Mouse (Mus musculus): ENCODE measurements around the gene Ssbp4.
A peak's percentile ranks its signal among the peaks of the same experiment; 100 is the strongest.

Ssbp4 gene

DNA sequence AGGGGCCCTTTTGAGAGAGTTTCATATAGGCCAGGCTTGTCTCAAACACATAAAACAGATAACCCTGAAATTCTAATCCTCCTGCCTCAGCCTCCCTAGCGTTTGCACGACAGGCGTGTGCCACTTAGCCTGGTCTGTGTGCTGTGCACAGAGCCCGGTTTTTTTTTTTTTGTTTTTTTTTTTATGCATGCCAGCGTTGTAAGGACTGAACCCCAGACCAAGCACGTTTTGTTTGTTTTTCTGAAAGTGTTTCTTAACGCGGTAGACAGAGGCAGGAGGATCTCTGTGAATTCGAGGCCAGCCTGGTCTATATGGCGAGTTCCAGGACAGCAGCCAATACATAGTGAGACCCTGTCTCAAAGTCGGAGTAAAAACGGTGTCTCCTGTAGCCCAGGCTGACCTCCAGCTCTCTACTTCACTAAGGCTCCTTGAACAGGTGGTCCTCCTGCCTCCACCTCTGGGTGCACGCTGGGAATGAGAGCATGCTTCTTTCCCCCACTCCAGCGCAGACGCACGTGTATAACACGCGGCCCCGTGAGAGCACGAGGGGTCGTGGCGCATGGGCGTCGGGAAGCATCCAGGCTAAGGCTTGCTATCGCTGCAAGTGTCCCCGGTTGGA, at the start of gene Ssbp4:
Gene Ssbp4, minus strand, starts transcription at position 124 of the 619 bp plus-strand sequence.
- no peak for DNase-seq (ENCODE audit: low spot score)

DNA sequence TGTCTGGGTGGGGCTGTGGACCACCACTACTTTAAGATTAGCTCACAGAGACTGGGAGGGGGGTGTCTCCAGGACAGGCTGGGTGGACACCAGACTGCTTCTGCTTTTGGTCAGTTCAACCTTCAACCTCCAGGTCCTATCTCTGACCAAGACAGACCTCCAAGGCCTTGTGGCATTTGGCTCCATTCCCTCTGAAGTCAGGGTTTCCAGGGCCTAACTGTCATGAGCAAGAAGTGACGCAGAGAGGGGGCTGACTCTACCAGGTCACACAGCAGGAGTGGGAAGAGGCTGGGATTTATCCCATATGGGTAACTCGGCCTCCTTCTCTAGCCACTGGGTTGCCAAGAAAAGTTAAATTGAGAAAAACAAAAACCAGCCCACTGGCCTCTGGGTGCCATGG, 49.1 kb upstream of the Ssbp4 start:
- no peak for DNase-seq (ENCODE audit: low spot score)

DNA sequence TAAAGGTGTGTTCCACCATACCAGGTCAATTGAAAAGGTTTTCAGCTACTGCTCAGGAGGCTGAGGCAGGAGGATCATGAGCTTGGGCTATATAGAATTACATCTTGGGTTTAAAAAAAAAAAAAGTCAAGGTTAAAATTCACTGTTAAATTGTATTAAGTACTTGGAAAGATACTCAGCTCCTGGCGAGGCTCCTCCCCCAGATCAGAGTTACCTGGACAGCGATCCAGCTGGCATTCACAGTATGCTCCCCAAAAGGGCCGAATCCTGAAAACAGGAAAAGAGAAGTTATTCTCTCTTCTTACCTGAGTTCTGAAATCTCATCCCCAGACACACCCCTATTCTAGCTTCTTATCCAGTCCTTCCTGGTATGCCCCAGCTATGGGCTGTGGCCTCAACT, 48.5 kb upstream of the Ssbp4 start:
- no peak for DNase-seq (ENCODE audit: low spot score)

DNA sequence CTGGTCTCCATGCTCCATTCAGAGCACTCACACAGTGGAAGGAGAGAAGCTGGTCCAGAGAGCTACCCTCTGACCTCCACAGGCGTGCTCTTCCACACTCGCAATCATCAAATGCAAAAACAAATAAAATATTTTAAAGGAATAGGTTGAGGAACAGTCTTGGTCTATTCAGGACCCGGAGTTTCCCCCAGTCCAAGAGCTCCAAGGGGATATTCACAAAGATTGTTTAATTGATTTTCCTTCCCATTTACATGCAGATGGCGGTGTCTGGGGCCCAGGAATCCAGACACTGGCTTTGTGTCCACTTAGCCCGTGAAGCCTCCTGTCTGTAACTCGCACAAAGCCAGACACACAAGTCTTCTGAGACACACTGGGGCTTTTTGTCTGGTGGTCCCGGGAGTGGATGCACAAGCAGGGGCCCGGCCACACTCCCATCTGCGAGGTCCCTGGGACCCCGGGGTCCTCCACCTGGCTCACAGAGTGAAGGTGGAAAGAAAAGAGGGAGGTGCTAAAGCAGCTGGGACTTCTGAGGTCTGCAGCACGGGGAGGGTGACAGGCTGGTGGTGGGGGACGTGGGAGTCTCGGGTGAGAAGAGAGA, 47.6 kb upstream of the Ssbp4 start:
- DNase-seq (ENCODE audit: low spot score): no peak

DNA sequence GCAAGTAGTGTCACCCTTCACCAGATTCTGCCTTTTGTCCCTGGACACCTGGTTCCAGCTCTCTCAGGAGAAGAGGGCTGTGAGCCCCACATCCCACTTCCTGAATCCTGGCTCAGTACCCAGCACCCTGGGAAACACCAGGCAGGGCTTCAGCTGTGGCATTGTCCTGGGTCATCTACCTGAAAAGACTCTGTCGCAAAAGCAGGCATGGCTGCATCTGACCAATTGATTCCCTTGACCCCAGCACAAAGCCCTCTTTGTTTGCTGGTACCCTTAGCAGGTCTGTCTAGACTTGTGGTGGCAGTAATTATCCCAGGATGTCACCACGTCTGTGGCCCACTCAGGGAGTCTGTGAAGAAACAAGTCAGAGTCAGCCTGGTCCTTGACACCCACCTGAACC, 46.8 kb upstream of the Ssbp4 start:
- DNase-seq (ENCODE audit: low spot score): no peak

DNA sequence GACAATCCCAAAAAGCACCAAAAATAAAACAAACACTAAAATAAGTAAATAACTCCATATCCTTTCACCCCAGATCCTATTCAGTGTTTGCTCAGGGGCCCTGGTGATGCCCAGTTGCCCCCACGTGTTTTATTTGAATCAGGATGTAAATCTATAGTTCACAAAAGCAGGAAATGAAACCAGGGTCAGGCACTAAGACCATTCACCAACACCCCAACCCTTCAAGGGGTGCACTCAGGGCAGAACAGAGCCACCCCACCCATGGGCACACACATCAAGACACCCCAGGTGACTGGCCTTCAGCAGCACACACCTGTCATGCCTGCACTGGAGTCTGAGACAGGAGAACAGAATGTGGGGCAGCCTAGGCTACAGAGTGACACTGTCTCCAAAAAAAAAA, 45.4 kb upstream of the Ssbp4 start:
- DNase-seq (ENCODE audit: low spot score): no peak

DNA sequence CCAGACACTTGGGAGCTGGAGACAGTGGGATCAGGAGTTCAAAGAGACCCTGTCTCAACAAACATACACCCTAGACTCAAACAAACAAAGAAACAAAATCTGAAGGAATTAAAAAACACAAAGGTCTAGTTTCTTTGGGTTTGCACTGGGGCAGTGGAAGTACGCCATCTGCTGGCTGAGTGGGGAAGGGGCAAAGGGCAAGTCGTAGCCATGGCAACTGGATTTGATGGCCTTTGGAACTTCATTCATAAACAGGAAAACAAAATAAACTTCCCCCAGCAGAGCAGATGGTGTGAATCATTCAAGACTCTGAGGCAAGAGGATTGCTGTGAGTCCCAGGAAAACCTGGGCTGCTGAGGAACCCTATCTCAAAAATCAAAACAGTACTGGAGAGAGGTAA, 44.6 kb upstream of the Ssbp4 start:
- DNase-seq (ENCODE audit: low spot score): peak; percentile 72

DNA sequence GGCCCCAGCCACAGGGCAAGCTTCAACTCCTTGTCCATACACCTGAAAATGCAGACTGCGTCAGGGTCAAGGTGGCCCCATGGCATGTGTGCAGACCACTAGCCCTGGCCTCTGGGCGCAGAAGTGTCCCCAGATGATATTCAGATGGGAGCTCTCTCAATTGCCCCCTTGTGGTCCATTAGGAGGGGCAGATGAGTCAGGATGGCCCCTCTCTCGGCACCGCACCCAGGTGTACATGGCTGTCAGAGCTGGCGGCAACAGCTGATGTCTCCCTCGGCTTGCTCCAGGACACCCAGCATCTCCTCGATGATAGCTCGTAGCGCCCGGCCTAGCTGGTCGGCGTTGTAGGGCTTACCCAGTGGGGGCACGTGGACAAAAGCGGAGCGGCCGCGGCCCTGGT, 41.7 kb upstream of the Ssbp4 start:
- no peak for DNase-seq (ENCODE audit: low spot score)

DNA sequence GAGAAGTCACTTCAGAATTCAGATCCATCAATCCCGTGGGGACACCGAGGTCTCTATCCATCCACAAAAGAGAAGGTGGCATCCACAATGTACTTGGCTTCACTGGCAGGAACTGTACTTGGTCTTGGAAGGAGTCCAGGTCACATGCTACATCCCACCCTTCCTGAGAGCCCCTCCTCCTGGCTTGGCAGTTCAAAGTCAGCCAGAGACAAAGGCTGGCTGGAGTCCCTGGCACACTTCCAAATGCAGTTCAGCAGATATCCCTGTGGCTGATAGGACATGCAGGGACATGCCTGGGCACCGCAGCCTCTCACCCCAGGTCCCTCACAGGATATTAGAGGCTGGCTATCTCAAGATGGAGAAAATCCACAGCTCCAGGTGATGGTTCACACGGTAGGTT, 40.7 kb upstream of the Ssbp4 start:
- peak; percentile 84 for DNase-seq (ENCODE audit: low spot score)

DNA sequence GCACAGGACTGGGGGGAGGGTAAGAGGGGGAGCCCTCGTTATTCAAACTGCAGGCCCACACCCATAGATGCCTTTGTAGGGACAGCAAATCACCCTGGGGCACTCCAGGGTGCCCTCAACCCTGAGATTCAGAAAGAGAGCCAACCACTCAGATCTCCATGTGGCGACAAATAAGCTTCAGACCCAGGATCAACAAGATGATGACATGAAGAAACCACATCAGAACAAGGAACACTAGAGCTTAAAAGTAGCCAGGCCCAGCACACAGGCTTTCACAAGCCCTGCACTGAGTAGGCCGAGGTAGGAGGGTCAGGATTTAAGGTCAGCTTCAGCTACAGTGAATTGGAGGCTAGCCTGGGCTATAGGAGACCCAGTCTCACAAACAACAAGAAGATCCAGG, 40.2 kb upstream of the Ssbp4 start:
- no peak for DNase-seq (ENCODE audit: low spot score)

DNA sequence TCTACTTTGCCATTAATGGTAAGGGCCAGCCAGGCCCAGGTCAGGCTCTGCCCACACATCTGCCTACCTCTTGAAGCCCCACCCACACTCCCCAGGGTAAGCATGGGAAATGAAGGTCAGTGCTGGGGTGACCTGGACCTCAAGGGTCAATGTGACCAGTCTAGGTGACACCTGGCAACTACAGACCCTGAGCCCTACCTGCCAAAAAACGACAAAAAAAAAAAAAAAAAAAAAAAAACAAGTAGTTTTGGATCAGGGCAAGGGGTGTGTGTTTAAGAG, 39.4 kb upstream of the Ssbp4 start:
- no peak for DNase-seq (ENCODE audit: low spot score)

DNA sequence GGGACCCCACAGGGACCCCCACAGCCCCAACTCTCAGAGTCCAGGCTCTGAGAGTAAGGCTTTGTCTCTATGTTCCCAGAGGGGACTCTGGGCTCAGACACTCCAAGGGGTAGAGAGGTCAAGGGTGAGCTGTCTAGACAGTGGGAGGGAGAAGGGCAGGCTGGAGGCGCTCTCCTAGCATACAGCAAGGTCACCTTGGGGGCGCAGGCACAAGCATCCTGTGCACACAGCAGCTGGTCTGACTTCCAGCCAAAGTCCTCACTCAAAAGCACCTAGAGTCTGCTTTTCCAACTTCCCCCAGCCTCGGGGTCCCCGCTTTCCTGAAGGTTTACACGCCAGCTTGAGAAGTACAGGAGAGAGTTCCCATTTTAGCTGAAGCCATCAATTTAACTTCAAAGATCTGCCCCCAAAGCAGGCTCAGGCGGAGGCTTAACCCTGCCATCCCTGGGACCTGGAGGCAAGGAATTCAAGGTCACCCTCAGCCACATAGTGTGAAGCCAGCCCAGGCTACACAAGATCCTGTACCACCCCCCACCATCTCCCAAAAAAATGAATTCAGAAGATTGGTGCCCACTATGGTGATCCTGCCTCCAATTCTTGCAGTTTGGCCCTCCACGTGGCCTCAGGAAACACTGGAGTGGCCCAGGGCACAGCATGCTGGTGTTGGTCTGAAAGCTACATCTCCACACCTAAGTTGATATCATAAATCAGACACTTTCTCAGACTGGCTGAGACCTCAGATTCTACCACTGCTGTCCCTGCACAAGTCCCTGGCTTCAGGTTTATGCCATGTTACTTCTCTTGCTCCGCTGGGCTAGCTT, 38.9 kb upstream of the Ssbp4 start:
- no peak for DNase-seq (ENCODE audit: low spot score)

DNA sequence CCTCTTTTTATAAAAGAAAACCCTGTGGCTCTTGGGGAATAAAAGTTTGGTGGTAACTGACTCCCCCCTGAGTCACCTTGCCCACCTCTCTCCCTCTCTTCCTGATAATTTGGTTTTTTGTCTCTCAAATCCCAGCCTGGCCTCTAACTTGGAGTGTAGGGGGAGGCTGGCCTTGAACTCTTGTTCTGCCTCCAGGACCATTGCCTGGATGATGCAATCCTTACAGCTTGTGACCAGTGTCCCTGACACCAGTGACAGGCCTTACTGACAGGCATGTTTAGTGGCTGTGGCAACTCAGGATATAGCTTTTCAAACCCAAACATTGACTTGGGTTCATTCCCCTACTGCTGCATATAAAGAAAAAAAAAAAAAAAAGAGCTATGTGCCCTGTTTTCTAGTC, 38.1 kb upstream of the Ssbp4 start:
- no peak for DNase-seq (ENCODE audit: low spot score)

DNA sequence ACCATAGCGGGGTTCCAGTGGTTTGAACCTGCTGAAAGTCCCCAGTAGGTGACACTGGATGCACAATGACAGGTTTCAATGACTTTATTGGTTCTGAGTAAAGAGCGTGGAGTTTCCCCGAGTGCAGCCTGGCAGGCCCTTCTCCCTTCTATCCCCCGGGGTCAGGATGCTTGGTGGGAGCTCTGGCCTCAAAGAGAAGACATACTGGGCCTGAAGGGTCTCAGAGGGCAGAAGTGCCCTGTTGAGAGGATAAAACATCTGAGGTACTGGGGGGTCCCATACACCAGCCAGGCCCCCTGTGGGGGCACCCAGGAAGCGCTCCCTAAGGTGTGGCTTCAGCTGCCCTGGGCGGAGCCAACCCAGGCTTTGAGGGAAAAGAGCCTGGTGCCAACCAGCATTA, 37.7 kb upstream of the Ssbp4 start:
- no peak for DNase-seq (ENCODE audit: low spot score)

DNA sequence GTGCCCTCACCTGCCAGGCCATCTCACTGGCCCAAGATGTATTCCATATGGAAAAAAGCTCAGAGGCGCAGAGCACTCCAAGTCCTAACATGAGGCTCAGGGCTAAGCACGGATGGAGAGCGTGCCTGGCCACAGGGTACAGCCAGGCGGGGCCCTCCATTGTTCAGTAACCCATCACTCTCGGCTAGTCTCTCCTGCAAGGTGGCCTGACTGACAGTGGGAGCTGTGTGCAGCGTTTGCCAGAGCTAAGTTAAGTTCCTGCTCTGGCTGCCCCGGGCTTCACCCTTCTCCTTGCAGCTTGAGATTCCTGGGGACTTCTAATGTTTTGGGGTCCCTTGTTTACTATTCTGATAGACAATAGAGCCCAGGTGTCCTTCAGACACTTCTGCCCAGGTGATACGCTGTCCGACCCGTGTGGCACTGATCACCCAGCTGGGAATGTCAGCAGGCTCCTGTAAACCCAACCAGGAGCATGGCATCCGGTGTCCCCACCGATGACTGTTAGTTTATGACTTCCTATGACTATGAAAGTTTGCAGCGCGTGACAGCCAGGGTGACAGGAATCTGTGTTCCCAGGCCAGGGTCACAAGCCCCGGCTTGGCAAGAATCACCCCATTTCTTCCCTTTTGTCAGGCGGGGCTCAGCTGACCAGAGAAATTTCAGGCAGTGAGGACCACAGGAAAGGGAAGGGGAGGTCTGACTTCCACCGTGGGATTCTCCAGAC, 37.0 kb upstream of the Ssbp4 start:
- DNase-seq (ENCODE audit: low spot score): no peak

DNA sequence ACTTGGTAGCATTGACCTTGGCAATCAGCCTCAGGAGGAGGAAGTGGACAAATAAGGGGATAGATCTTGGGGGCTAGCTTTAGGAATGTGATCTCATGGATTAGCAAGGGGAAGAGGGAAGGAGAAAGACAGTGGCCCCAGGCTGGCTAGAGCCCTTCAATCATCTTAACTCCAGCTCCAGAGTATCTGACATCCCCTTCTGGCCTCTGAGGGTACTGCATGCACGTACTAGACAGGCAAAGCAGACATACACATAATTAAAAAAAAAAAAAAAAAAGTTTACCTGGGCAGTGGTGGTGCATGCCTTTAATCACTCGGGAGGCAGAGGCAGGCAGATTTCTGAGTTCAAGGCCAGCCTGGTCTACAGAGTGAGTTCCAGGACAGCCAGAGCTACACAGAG, 35.4 kb upstream of the Ssbp4 start:
- DNase-seq (ENCODE audit: low spot score): no peak

DNA sequence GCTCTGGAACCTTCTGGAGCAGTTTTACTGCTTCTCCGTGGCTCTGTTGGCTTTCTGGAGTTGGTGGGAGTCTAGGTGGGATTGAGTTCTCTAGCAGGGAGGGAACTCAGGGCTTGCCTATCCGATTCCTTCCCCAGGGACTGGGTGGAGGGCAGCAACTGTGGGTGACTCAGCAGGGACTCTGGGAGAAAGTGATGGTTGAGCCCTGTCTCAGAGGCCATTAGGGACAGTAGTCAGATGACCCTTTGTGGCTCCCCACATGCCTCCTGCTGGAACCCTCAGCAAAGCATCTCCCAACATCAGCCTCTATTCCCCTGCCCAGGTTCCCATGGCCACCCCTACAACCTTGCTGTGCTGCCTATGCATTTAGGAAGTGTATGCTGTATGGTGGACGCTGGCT, 34.3 kb upstream of the Ssbp4 start:
- DNase-seq (ENCODE audit: low spot score): no peak

DNA sequence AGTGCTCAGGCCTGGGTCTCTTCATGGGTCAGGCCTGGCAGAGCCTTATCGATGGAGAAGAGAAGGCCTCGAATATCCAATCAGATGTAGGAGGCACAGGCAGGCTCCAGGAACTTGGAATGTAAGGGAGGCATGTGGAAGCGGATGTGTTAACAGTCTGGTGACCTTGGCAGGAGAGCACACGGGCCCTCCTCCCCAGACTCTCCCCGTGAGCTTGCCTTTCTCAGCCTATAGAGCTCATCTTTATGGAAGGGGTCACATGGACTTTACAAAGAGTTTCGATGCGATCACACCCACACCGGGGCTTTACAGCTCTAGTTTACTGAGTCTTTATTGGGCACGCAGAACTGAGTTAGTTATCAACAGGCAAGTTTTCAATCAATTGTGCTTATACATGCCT, 30.1 kb upstream of the Ssbp4 start:
- DNase-seq (ENCODE audit: low spot score): no peak

DNA sequence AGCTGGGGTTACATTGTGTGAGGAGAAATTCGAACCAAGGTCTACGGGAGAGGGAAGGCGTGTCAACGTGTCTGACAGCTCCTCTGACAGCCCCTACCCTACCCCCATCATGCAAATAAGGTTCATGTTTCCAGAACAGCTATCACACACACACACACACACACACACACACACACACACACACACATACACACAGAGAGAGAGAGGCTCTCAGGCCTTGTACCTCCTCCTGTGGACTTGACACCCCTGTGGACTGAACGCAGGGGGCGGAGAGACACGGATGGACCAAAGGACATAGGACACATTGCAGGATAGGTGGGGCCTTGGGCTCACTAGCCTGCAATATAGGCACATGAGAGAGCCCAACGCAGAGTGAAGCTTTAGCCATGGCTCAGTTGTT, 28.2 kb upstream of the Ssbp4 start:
- no peak for DNase-seq (ENCODE audit: low spot score)

DNA sequence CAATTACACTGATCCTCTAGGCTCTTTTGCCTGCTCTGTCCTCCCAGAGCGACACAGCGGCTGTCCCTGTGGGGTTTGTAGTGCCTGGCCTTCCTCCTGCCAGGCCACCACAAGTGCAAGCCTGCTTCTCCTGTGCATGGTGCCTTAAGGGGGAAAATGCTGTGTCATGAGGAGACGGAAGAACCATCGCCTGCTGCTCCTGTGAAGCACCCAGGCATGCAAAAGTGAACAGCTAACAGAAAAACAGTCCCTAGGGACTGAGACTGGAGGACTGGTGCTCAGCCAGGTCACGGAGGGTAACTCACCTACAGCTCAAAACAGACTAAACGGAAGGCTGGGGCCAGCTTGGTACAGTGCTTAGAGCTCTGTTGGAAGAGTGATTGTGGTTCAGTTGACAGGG, 26.9 kb upstream of the Ssbp4 start:
- DNase-seq (ENCODE audit: low spot score): no peak

DNA sequence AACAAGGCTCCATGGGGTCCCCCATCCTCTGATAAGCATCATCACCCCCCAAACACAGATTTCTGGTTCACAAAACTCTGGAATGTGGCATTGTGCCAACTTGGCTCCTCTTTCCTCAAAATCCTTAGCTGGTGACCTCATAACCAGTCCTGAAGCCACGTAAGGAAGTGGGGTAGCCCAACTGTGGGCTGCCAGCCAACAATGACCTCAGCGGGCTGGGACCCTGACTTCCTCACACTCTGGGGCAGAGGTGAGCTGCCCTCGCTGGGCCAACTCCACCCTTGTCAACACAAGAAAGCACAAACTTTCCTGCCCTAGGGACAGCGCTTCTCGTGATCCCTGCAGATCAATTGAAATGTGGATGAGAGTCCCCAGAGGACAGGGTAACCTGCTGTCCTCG, 25.4 kb upstream of the Ssbp4 start:
- DNase-seq (ENCODE audit: low spot score): peak; percentile 71

DNA sequence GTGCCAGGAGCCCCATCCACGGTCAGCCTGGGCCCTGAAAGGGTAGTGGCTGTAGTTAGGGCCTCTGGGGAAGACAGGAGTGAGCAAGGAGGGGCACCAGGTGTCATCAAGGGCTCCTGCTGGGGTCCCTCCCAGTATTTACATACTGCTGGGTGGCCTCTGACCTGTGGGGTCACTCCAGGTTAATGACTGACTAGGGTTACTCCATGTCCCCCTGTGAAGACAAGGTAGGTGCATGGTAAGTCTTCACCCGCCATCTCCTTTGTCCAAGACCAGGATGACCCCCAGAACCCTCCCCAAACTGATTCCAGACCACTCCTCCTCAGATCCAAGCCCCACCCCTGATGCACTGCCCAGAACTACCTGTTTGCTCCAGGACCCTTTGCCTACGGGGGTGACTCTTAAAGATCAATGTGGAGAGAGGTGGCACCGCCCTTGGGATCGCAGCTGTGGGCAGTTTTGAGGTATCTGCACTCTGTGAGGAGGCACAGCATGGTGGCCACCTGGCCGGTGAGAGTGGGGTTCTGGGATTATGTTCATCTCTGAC, 23.7 kb upstream of the Ssbp4 start, which contains the start of gene Gdf15:
Gene Gdf15, minus strand, starts transcription at position 111 of the 547 bp plus-strand sequence.
- DNase-seq (ENCODE audit: low spot score): no peak

DNA sequence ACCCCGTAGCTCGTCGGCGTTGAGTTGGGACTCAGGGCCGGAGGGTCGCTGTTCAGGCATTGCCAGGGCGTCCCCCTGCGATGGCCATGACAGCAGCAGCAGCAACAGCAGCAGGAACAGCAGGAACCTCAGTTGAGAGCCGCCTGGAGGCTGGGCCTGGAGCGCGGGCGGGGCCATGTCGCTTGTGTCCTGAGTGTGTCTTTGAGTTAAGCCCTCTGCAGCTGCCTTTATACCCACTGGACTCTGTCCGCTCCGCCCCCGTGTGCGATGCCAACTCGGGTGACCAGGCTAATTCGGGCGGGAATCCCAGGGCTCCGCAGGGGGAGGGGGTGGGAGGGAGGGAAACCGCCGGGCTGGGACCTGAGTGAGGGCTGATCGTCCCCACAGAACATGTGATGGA, 22.8 kb upstream of the Ssbp4 start:
- peak; percentile 62 for DNase-seq (ENCODE audit: low spot score)
